Mouse (Mus musculus) brain, adult 2 months (tissue): ENCODE results near the gene Dmwd.

Experiments
- DNase-seq: peaks from one replicate; pipeline ENCODE4 v3.0.0; 2011; ENCODE audit warnings: low read depth, low spot score

Dmwd gene

DNA sequence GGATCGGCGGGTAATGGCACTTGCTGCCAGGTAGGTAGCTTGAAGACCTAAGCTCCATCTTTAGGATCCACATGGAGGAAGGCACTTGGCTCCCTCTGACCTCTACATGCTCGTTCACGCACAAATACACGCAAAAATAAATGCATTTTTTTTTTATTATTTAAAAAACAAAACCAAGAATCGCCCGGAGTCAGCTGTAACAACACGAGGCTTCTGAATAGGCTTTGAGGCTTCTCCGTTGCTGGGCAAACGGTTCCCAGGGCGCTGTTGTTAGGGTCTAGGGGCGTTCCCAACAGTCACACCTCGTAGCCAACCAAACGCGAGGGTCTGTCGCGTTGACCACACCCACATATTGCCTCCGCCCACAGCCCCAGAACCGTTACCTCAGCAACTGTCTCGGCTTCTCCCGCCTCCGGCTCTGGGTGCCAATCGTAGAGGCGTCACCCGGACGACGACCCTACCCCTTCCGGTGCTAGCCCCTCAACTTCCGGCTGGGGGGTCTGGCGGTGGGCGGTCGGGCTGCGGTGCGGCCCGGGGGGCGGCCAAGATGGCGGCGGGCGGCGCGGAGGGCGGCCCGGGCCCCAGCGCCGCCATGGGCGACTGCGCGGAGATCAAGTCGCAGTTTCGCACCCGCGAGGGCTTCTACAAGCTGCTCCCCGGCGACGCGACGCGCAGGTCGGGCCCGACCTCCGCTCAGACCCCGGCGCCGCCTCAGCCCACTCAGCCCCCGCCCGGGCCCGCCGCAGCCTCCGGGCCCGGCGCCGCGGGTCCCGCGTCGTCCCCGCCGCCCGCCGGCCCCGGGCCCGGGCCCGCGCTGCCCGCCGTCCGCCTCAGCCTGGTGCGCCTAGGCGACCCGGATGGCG is at the start of gene Dmwd:
Gene Dmwd (plus strand): TSS at position 505 of the 863 bp plus-strand sequence.
- peak; percentile 99 for DNase-seq

DNA sequence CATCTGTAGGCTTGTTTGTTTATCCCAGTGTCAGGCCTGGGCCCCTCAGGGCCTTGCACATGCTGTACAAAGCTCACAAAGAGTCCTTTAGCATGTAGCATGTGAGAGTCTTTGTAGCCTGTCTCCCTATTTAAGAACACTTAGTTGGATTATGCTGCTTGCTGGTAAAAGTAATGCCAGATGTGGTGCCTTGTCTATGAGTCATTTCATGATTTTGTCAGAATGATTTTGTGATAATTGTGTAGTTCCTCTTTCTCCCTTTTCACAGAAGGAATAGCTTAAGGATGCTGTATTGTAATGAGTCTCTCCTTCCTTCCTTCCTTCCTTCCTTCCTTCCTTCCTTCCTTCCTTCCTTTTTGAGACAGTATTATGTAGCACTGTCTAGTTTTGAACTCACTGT is 48.0 kb upstream of the Dmwd start:
- no peak for DNase-seq

DNA sequence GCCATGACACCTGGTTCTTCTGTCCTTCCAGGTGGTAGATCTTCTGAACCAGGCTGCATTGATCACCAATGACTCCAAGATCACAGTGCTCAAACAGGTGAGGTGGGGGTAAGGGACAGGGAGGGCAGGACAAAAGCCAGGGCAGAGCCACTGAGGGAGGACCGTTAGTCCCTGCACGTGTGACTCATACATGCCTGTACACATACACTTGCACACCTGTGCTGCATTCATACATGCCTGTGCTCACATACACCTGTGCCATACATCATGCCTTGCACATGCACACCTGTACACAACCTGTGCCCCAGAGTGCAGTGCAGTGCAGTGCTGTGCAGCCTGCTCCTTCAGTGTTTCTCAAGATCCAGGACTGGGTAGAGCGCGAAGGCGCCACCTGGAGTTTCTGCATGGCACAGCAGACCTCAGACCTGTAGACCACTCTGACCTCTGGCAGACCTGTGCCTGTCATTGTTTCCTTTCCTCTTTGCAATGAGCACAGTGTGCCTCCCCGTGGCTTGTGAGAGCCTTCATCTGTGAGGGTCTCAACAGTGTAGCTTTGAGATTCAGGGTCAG is 46.9 kb upstream of the Dmwd start:
- DNase-seq: peak; percentile 68

DNA sequence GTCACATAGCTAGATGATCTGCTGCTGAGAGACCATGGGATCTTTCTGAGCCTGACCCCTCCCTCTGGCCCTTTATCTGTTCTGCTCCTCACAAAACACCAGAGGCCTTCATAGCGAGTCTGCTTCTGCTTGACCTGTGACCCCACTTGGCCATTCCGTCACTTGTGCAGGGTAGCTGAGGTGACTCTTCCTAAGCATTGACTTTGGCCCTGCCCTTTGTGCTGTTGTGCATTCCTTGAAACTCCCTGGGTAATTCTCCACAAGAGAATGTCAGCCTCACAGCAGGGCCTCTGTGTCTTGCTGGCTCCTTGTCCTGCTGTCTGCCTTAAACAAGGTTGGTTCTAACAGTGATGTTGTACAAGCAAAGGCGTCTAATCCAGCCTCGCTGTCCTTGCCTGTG is 44.4 kb upstream of the Dmwd start:
- no peak for DNase-seq

DNA sequence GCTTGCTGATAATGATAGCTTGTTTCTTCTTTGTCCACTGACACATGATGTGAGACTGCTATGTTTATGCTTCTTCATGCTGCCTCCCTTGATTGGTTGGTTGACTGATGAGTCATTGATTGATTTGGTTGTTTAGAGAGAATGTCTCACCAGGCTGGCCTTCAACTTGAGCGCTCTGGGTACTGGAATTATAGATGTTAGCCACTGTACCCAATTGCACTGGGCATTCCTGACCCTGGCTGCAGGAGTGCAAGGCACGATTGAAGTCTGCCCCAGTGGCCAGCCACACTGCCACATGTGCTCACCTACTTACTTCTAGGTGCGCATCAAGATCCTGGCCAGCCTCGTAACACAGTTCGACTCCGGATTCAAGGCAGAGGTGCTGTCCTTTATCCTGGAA is 31.4 kb upstream of the Dmwd start:
- no peak for DNase-seq

DNA sequence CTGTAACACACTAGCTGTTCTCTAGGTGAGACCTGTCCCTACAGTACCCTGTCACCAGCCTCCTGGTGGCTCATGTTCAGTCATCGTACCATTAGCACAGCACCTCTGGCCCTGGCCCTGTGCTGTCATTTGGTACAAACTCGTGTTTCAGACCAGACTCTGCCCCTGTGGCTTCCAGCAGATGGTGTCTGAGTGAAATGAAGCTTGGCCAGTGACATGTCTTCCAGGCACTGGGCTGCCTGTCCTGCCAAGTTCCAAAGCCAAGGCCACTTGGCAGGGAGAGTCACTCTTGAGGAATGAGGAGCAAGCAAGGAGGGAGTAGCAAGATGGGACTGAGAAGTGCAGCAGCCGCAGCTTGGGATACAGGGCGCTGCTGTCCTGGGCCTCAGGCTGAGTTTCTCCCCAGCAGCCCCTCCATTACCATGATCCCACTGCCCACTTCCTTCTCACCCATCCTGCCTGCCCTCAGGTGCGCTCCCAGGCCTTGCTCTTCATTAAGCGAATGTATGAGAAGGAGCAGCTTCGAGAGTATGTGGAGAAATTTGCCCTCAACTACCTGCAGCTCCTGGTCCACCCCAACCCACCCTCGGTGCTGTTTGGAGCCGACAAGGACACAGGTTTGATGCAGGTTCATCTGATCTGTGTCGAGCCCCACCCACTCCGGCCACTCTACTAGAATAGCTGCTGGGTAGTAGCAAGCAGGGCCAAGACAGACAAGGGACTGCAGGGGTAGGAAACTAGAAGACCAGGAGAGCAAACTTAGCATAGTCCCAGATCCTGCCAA is 29.5 kb upstream of the Dmwd start:
- DNase-seq: peak; percentile 89

DNA sequence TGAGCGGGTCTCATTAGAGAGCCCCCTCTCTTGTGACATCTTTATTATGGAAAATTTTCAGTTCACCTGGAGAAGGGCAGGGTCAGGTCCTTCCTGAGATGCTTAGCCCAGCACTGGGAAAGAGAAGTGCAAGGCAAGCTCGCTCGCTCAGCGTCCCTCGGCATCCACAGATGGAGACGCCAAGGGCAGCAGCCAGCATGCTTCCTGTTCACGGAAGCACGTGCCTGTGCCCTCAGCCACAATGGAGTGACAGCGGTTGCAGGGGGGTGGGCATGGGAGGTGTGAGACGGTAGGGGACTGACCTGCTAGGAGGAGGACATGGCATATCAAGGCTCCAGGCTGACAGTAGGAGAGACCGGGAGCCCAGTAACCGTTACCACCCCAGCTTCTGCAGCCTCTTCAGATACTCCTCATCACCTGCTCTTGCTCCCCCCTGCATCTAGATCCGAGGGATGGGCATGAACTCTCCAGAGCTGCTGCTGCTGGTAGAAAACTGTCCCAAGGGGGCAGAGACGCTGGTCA is 28.0 kb upstream of the Dmwd start:
- DNase-seq: no peak

DNA sequence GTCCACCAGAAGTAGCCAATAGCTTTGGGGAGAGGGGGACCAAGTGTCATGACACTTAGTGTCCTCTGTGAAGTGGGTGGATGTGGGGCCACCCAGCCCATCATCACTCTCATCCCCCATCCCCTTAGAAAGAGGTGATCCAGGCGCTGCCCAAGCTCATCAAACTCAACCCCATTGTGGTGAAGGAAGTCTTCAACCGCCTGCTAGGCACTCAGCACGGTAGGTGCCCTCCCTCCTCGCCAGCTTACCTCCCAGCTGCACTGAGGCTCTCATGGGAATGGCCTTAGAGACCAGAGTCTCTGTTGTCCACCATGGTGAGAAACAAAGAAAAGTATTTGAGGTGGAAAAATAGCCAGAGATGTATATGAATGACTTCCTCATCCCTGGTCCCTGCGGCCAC is 26.8 kb upstream of the Dmwd start:
- no peak for DNase-seq

DNA sequence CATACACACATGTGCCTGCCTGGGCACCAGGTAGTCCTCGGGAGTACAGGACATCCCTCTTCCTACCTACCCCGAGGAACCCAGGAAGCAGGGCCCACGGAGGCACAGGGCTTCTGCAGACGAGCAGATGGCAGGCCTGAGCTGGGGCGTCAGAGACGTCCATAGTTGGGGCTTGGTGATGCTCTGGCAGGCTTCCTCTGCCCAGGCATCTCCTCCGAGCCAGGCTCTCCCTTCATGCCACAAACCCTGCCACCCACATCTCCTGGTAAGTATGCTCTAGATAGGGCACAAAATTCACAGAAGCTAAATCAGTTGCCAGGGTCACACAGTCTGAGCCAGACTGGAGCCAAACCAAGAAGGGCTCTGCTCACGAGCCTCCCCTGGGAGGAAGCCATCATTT is 25.9 kb upstream of the Dmwd start:
- DNase-seq: peak; percentile 66

DNA sequence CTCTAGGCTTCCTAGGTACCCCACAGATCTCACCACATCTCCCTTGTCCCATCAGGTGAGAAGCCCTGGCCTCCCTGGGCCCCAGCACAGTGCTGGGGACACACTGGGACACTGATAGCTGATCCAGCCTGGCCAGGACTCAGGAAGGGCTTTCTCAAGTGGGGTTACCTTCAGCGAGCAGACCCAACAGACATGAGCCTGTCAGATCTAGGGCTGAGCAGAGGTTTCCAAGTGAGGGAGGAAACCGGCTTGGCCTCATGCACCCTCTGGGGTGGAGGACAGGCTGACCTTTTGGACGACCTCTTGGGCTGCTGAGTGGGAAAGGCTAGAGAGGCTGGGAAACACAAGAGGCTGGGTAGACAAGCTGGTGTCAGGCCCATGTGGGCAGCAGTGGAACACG is 24.9 kb upstream of the Dmwd start:
- DNase-seq: no peak

DNA sequence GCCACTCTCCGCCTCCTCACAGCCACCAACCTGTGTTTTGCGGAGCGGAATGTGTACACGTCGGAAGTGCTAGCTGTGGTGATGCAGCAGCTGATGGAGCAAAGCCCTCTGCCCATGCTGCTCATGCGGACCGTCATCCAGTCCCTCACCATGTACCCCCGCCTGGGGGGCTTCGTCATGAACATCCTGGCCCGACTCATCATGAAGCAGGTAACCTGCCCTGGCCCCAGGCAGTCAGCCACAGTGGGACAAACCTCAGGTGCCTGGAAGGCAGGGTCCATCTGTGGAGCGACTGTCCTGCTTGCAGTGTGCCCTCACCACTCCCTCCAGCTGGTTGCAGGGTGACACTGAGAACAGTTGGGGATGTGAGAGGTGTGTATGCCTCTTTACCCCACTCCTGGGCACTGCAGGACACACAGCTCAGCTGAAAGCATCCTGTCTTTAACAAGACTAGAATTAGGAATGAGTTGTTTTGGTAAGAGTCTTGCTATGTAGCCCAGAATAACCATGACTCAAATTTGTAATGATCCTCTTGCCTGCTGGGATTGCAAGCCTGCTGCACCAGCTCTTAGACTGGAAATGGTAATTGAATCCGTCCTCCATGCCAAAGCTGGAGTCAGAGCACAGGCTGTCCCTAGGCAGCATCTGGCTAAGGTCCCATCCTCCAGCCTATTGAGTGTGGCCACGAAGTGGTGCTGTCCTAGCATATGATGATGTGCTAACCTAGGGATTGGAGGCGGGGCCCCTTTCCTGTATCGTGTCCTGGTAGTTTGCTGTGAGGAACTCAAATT is 23.5 kb upstream of the Dmwd start:
- DNase-seq: peak; percentile 92

DNA sequence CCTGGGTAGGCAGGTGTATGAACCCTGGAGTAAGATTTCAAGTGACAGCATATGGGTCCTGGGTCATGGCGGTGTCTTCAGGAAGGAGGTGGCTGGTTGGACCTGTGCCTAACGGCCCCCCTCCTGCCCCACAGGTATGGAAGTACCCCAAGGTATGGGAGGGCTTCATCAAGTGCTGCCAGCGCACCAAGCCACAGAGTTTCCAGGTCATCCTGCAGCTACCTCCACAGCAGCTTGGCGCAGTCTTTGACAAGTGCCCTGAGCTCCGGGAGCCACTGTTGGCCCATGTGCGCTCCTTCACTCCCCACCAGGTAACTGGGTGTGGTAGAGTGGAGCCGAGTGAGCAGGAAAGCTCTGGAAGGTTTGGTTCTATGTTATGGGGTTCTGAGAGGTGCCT is 22.9 kb upstream of the Dmwd start:
- DNase-seq: no peak

DNA sequence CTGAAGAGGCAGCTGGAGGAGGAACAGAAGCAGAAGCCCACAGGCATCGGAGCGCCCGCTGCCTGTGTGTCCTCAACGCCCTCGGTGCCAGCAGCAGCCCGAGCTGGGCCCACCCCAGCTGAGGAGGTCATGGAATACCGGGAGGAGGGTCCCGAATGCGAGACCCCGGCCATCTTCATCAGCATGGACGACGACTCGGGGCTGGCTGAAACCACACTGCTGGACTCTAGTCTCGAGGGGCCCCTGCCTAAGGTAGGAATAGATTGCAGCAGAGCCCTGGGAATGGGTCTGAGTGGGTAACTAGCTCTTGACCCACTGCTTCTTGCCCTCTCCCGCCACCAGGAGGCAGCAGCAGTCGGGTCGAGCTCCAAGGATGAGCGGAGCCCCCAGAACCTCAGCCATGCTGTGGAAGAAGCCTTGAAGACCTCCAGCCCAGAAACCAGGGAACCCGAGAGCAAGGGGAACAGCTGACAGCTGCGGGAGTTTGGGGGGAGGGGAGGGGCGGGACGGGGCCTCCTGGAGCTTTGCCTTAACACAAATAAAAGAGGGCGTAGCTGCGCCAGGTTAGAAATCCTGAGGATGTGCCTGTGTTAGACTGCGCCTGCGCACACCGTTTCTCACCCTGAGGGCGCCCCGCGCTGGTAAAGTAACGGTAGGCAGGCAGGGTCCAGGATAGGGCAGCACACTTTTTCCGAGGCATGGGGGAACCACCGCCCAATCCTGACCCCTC is 21.8 kb upstream of the Dmwd start, which contains the start of gene Rsph6a:
Gene Rsph6a (plus strand): TSS at position 644 of the 730 bp plus-strand sequence.
- peak; percentile 73 for DNase-seq

DNA sequence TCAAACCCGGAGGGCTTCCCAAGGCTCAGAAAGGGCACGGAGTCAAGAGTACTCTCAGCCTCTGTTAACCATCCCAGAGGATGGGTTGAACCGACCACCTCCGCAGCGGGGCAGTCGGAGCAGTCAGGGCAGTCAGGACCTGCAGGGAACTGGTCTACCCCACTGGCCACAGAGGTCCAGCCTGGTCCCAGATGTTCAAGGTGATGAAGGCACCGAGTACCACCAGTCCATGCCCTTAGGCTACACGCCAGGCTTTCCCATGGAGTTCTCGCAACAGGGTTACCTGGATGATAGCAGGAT is 21.3 kb upstream of the Dmwd start:
- no peak for DNase-seq

DNA sequence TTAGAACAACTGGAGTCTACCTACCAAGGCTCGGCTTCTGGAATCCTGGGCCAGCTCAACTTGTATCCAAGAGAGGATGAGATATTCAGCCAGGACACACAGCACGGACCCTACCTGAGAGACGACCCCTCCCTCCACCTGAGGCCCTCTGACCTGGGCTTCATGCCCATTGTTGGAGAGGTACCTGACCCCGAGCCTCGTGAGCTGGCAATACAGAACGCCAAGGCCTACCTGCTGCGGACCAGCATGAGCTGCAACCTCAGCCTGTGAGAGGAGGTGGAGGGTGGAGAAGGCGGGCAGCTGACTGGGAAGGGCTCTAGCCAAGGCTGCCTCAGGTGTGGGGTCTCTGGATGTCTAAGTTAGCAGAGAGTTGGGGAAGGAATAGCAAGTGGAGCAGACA is 20.9 kb upstream of the Dmwd start:
- no peak for DNase-seq

DNA sequence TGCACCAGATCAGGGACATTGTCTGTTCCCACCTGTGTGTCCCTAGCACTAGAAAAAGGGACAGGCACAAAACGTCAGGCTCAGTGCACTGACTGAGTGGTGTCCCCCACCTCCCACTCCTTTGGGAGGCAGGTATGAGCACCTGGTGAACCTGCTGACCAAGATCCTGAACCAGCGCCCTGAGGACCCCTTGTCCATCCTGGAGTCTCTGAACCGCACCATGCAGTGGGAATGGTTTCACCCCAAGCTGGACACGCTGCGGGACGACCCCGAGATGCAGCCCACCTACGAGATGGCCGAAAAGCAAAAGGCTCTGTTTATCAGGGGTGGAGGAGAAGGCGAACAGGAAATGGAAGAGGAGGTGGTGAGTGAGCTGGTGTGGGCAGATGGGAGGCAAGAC is 18.6 kb upstream of the Dmwd start:
- DNase-seq: no peak

DNA sequence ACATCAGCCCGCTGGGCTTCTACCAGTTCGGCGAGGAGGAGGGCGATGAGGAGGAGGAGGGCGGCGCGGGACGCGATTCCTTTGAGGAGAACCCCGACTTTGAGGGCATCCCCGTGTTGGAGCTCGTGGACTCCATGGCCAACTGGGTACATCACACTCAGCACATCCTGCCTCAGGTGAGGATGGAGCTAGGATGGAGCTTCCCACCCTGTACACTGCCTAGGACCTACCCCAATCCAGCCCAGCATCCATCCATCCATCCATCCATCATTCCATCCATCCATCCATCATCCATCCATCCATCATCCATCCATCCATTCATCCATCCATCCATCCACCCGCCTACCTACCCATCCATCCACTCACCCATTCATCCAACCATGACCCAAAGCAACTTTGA is 10.1 kb upstream of the Dmwd start:
- no peak for DNase-seq

DNA sequence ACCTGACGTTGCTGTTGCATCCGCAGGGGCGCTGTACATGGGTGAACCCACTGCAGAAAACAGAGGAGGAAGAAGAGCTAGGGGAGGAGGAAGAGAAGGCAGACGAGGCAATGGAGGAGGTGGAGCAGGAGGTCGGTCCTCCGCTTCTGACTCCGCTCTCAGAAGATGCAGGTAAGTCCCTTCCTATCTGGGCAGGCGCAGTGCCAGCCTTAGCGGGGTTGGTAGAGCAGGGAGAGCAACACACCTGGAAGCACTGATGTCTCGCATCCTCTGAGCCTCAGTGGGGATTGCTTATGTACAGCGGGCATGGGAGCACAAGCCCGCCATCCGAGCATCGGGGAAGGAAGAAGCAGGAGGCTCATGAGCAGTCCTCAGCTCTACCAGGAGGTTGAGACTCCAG is 9.0 kb upstream of the Dmwd start:
- DNase-seq: no peak

DNA sequence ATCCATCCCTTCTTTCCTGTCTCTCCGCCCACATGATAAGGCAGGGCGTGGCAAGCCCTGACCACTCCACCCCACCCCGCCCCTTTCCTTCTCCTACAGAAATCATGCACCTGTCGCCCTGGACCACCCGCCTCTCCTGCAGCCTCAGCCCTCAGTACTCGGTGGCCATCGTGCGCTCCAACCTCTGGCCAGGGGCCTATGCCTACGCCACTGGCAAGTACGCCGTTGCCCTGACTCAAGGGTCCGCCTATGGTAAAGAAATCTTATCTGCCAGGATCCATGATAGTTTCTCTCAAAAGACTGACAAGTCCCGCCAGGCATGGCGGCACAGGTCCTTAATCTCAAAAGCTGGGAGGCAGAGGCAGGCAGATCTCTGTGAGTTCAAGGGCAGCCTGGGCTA is 8.1 kb upstream of the Dmwd start:
- DNase-seq: no peak

DNA sequence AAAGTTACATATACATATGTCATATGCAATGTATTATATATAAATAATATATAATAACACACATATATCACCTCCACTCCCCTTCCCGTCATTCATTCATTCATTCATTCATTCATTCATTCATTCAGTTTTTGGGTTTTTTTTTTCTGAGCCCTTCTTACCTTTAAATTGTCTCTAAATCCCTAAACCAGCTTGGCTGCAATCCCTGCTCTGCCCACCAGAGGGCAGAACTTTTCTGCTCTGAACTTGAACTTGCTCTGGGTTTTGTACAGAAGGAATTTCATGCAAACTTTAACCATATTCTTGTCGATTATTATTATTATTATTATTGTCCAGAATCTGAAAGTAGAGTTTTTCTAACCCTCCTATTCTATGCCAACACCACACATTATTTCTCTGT is 7.3 kb upstream of the Dmwd start:
- peak; percentile 82 for DNase-seq

DNA sequence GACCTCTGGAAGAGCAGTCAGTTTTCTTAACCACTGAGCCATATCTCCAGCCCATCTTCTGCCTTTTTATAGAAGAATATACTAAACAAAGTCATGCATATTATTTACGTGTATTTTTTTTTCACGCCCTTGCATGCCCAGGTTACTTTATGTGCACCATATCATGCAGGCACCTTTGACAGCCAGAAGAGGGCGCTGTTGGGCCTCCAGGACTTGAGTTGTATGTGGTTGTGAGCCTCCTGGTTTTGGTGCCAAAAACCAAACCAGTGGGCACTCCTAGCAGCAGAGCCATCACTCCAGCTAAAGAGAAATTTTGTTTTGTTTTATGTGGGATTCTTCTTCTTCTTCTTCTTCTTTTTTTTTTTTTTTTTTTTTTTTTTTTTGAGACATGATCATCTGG is 6.5 kb upstream of the Dmwd start:
- no peak for DNase-seq
